Mouse (Mus musculus) myocyte (in vitro differentiated cells): ENCODE measurements around the gene Dusp18. TPM values are rescaled to one million over a fixed set of nuclear protein-coding genes. Genes with fewer than 3 reads are reported as not detected.
"Not testable (repeated sequence)": the region's sequence is repeated elsewhere in the genome, so short reads cannot be mapped to it uniquely, and the experiment has no call there.

ENCODE experiments used
- H3K27me3 ChIP-seq: one replicate; pipeline ENCODE4 v1.6.1; 2011; ENCODE audit not compliant: control insufficient read depth, insufficient read depth, insufficient read length
- H3K36me3 ChIP-seq: one replicate; pipeline ENCODE4 v1.6.1; 2011; ENCODE audit not compliant: control insufficient read depth, insufficient read depth
- H3K4me2 ChIP-seq: one replicate; pipeline ENCODE4 v1.6.1; 2011; ENCODE audit warnings: low read depth, control low read depth
- H3K4me3 ChIP-seq: one replicate; pipeline ENCODE4 v1.5.1; 2011; ENCODE audit warnings: mild to moderate bottlenecking, control low read depth, moderate library complexity
- H3K79me2 ChIP-seq: one replicate; pipeline ENCODE4 v1.6.1; 2011; ENCODE audit not compliant: control insufficient read depth, insufficient read depth
- H3ac ChIP-seq: one replicate; pipeline ENCODE4 v1.6.1; 2011; ENCODE audit not compliant: control insufficient read depth, insufficient read length
- CEBPB ChIP-seq: IDR thresholded peaks from 2 replicates; pipeline ENCODE4 v1.6.1; 2011; ENCODE audit warnings: mild to moderate bottlenecking, moderate library complexity; ENCODE audit not compliant: poor library complexity, insufficient read depth, severe bottlenecking
- E2F4 ChIP-seq: IDR thresholded peaks from one replicate; pipeline ENCODE4 v1.6.1; 2011; ENCODE audit warnings: mild to moderate bottlenecking, control low read depth, moderate library complexity; ENCODE audit not compliant: insufficient read depth
- MAX ChIP-seq: IDR thresholded peaks from one replicate; pipeline ENCODE4 v1.6.1; 2011; ENCODE audit warnings: low read depth, mild to moderate bottlenecking, control low read depth
- MYOD1 ChIP-seq, 3 experiments: IDR thresholded peaks; one replicate each; pipeline ENCODE4 v1.6.1; 2011; ENCODE audit warnings: control low read depth in 2 of 3, low read depth in 2 of 3, mild to moderate bottlenecking in 2 of 3, moderate library complexity in 1 of 3; ENCODE audit not compliant: insufficient read length in 2 of 3, control insufficient read depth in 1 of 3
- MYOG ChIP-seq, 3 experiments: IDR thresholded peaks; one replicate each; pipeline ENCODE4 v1.6.1; 2011; ENCODE audit warnings: control low read depth in 2 of 3, low read depth in 2 of 3, mild to moderate bottlenecking in 2 of 3; ENCODE audit not compliant: insufficient read length in 2 of 3, control insufficient read depth in 1 of 3, insufficient read depth in 1 of 3
- POLR2A ChIP-seq: IDR thresholded peaks from one replicate; pipeline ENCODE4 v1.6.1; 2011; ENCODE audit warnings: low read depth, mild to moderate bottlenecking, control low read depth, moderate library complexity; ENCODE audit not compliant: insufficient read length
- POLR2AphosphoS2 ChIP-seq: IDR thresholded peaks from one replicate; pipeline ENCODE4 v1.6.1; 2011; ENCODE audit warnings: low read depth, control low read depth; ENCODE audit not compliant: insufficient read length
- REST ChIP-seq: IDR thresholded peaks from one replicate; pipeline ENCODE4 v1.6.1; 2011; ENCODE audit warnings: mild to moderate bottlenecking, control low read depth, moderate library complexity; ENCODE audit not compliant: insufficient read depth, insufficient read length
- SRF ChIP-seq: IDR thresholded peaks from one replicate; pipeline ENCODE4 v1.6.1; 2011; ENCODE audit warnings: low read depth; ENCODE audit not compliant: control insufficient read depth, insufficient read length
- TCF12 ChIP-seq: IDR thresholded peaks from one replicate; pipeline ENCODE4 v1.6.1; 2011; ENCODE audit warnings: mild to moderate bottlenecking, control low read depth; ENCODE audit not compliant: poor library complexity, insufficient read depth, severe bottlenecking
- TCF3 ChIP-seq: IDR thresholded peaks from one replicate; pipeline ENCODE4 v1.6.1; 2011; ENCODE audit warnings: low read depth, control low read depth; ENCODE audit not compliant: insufficient read length
- USF1 ChIP-seq: IDR thresholded peaks from one replicate; pipeline ENCODE4 v1.6.1; 2011; ENCODE audit warnings: low read depth, mild to moderate bottlenecking, control low read depth, moderate library complexity
- polyA plus RNA-seq: library from polyadenylated mRNA; unstranded; fragments of >200 nt; fragmentation: generic; extraction: Trizol; gene quantifications from one replicate; pipeline ENCODE4 v1.2.1, GENCODE M21; 2012; ENCODE audit warnings: missing spikeins

Gene Dusp18
- polyA plus RNA-seq, 1 experiment = 26.5 TPM

GRCm38 (mm10) chr11:3905446-3905845 is 10.4 kb downstream of the Dusp18 start:
- TF ChIP-seq REST (no peak), MYOG (IDR thresholded peaks at IDR 0.05; ENCODE audit: control insufficient read depth in 1 of 3, insufficient read depth in 1 of 3, insufficient read length in 2 of 3, low read depth in 2 of 3) (peak in 1 of 3 experiments; percentile 81), MYOD1 (IDR thresholded peaks at IDR 0.05; ENCODE audit: control insufficient read depth in 1 of 3, insufficient read length in 2 of 3, low read depth in 2 of 3) (peak in 2 of 3 experiments; percentile 14 to 87), USF1 (no peak), POLR2A (no peak), CEBPB (no peak), MAX (no peak), SRF (no peak), POLR2AphosphoS2 (no peak), E2F4 (no peak), TCF3 (peak; percentile 12), TCF12 (no peak)
- Histone ChIP-seq H3K36me3 (peaks cover 32% of the 10 kb centered on the region), H3K79me2 (peaks cover 45% of the 10 kb centered on the region), H3ac (no peak overlapping the region), H3K4me3 (no peak overlapping the region), H3K27me3 (no peaks in the 10 kb centered on the region), H3K4me2 (peak overlapping the region; percentile 33)

GRCm38 (mm10) chr11:3909236-3909635 is 14.2 kb downstream of the Dusp18 start:
- no peaks in the 10 kb centered on the region for H3K27me3 ChIP-seq
- H3K79me2 ChIP-seq = peaks cover 75% of the 10 kb centered on the region
- H3ac ChIP-seq = no peak overlapping the region
- H3K4me2 ChIP-seq = peak overlapping the region; percentile 93
- H3K4me3 ChIP-seq = peak overlapping the region; percentile 99
- no peak for TF ChIP-seq SRF
- TF ChIP-seq MYOG (IDR thresholded peaks at IDR 0.05; ENCODE audit: control insufficient read depth in 1 of 3, insufficient read depth in 1 of 3, insufficient read length in 2 of 3, low read depth in 2 of 3) = peak in 1 of 3 experiments; percentile 17
- TF ChIP-seq MYOD1 (IDR thresholded peaks at IDR 0.05; ENCODE audit: control insufficient read depth in 1 of 3, insufficient read length in 2 of 3, low read depth in 2 of 3) = peak in 1 of 3 experiments; percentile 14
- peaks cover 19% of the 10 kb centered on the region for H3K36me3 ChIP-seq

- Histone ChIP-seq H3ac (no peak overlapping the region), H3K27me3 (no peaks in the 10 kb centered on the region), H3K4me3 (peak overlapping the region; percentile 99), H3K79me2 (peaks cover 75% of the 10 kb centered on the region), H3K4me2 (peak overlapping the region; percentile 93), H3K36me3 (peaks cover 15% of the 10 kb centered on the region)
- TF ChIP-seq MYOG (IDR thresholded peaks at IDR 0.05; ENCODE audit: control insufficient read depth in 1 of 3, insufficient read depth in 1 of 3, insufficient read length in 2 of 3, low read depth in 2 of 3) (peak in 1 of 3 experiments; percentile 44), POLR2AphosphoS2 (peak; percentile 30), REST (no peak), SRF (no peak), TCF12 (no peak), POLR2A (peak; percentile 45), E2F4 (no peak), USF1 (peak; percentile 77), TCF3 (no peak), MYOD1 (IDR thresholded peaks at IDR 0.05; ENCODE audit: control insufficient read depth in 1 of 3, insufficient read length in 2 of 3, low read depth in 2 of 3) (no peak), CEBPB (no peak)
Observed at GRCm38 (mm10) chr11:3910513-3911310, 15.7 kb downstream of the Dusp18 start.

GRCm38 (mm10) chr11:3911440-3911839 is 16.4 kb downstream of the Dusp18 start:
- peak overlapping the region; percentile 93 for H3K4me2 ChIP-seq
- TF ChIP-seq POLR2A = peak; percentile 65
- peak; percentile 75 for TF ChIP-seq POLR2AphosphoS2
- peak overlapping the region; percentile 31 for H3ac ChIP-seq
- not testable (repeated sequence) for H3K36me3 ChIP-seq, H3K27me3 ChIP-seq
- peaks cover 69% of the 10 kb centered on the region for H3K79me2 ChIP-seq
- peak overlapping the region; percentile 99 for H3K4me3 ChIP-seq

- peak overlapping the region; percentile 31 for H3ac ChIP-seq
- H3K4me2 ChIP-seq = peak overlapping the region; percentile 93
- TF ChIP-seq MAX (no peak), POLR2AphosphoS2 (peak; percentile 75), POLR2A (no peak), SRF (no peak), MYOG (IDR thresholded peaks at IDR 0.05; ENCODE audit: control insufficient read depth in 1 of 3, insufficient read depth in 1 of 3, insufficient read length in 2 of 3, low read depth in 2 of 3) (peak in 2 of 3 experiments; percentile 0 to 3), MYOD1 (IDR thresholded peaks at IDR 0.05; ENCODE audit: control insufficient read depth in 1 of 3, insufficient read length in 2 of 3, low read depth in 2 of 3) (peak in 1 of 3 experiments; percentile 33), REST (no peak)
- H3K27me3 ChIP-seq = no peaks in the 10 kb centered on the region
- peak overlapping the region; percentile 99 for H3K4me3 ChIP-seq
- H3K79me2 ChIP-seq = peaks cover 61% of the 10 kb centered on the region
- peaks cover 5% of the 10 kb centered on the region for H3K36me3 ChIP-seq
Observed at GRCm38 (mm10) chr11:3912100-3912874, 17.2 kb downstream of the Dusp18 start.
